Mouse (Mus musculus): Measurements from ENCODE around the gene Izumo2.

The Izumo2 gene

DNA sequence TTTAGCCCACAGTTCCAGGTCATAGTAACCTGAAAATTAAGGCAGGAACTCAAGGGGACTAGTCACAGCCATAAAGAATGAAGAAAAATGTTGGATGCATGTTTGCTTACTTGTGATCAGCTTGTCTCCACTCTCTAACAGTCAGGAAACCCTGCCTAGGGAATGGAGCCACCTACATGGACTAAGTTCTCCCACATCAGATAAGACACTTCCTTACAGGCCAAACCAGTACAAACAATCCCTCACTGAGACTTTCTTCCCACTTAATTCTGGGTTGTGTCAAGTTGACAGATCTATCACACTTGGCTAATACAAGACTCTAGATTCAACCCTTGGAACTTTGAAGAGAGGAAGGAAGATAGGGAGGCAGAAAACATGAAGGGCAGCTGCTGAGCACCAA is 51.8 kb downstream of the Izumo2 start:
- no peak for DNase-seq (ENCODE audit: low spot score)

DNA sequence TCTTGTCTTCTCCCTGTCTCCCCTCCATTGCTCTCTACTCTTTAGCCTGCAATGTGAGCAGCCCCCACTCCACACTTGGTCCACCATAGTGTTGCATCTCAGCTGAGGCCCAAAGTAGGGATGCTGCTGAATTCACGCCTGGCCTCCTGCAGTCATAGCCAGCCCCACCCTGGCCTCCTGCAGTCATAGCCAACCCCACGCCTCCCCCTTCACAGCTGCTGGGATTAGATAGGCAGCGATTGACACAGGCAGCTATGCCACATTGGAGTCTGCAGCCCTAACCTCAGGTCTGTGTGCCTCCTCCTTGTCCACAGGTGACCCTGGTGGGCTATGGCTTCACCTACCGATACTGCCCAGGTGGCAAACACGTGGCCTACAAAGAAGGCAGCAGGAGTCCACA is 59.6 kb downstream of the Izumo2 start:
- no peak for DNase-seq (ENCODE audit: low spot score)

All from urinary bladder, postnatal 10 days (tissue).